Mouse (Mus musculus) spleen, postnatal 4 days (tissue): ENCODE data around the gene Gm16253.
A peak's percentile ranks its signal among the peaks of the same experiment; 100 is the strongest.
"Not testable (repeated sequence)": the region's sequence is repeated elsewhere in the genome, so short reads cannot be mapped to it uniquely, and the experiment has no call there.

Experiments used
- DNase-seq, 2 experiments: peaks; one replicate each; pipeline ENCODE4 v3.0.0; 2022; ENCODE audit warnings: low spot score in 2 of 2

Gm16253 gene

GRCm38 (mm10) chr3:96597435-96597891 is 20.7 kb downstream of the Gm16253 start:
- DNase-seq: no peak

GRCm38 (mm10) chr3:96598156-96599068 is 21.6 kb downstream of the Gm16253 start:
- DNase-seq: no peak

- no peak for DNase-seq
These were observed 22.2 kb downstream of the Gm16253 start for GRCm38 (mm10) chr3:96599069-96599393.

- DNase-seq: no peak
These were observed 22.6 kb downstream of the Gm16253 start for GRCm38 (mm10) chr3:96599411-96599810.

GRCm38 (mm10) chr3:96600639-96601250 is 24.0 kb downstream of the Gm16253 start, which contains the start of gene Lix1l:
Lix1l (plus strand) TSS chr3:96601149.
- peak; percentile 75 to 83 for DNase-seq

GRCm38 (mm10) chr3:96601251-96601787 is 24.5 kb downstream of the Gm16253 start:
- DNase-seq: no peak

- DNase-seq: no peak
These were observed 25.3 kb downstream of the Gm16253 start for GRCm38 (mm10) chr3:96601941-96602703.

GRCm38 (mm10) chr3:96602704-96603084 is 25.9 kb downstream of the Gm16253 start:
- no peak for DNase-seq

- DNase-seq: no peak
These were observed 26.5 kb downstream of the Gm16253 start for GRCm38 (mm10) chr3:96603311-96603710.

- DNase-seq: not testable (repeated sequence)
These were observed 29.2 kb downstream of the Gm16253 start for GRCm38 (mm10) chr3:96606007-96606406.

- DNase-seq: no peak
These were observed 29.8 kb downstream of the Gm16253 start for GRCm38 (mm10) chr3:96606618-96607017.

- DNase-seq: no peak
These were observed 41.2 kb downstream of the Gm16253 start for GRCm38 (mm10) chr3:96617941-96618340.

GRCm38 (mm10) chr3:96623201-96623600 is 46.4 kb downstream of the Gm16253 start:
- no peak for DNase-seq

GRCm38 (mm10) chr3:96629729-96630600 is 53.2 kb downstream of the Gm16253 start, which contains the start of gene Rbm8a:
Rbm8a (plus strand) TSS chr3:96629933.
- DNase-seq: peak; percentile 93 to 95
